Mouse (Mus musculus): ENCODE data around the gene Lactb.

DNA sequence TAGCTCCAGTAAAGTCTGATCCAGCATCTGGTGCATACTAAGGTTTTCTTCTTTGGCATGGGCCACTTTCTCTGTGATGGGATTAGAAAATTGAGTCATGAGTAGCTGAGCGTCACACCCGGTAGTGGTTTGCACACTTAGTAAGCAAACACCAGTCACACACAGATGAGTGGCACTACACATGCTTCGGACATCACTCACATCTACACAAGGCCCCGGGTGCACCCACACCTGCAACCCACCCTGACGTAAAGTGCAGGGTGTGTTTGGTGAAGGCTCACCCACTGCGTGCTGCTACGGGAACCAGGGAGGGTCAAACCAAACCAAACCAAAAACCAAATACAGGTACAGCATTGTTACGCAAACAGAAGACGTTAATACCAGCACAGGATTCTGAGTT lies 48.1 kb upstream of the Lactb start:
- TF ChIP-seq TAL1 (IDR thresholded peaks at IDR 0.05; ENCODE audit: low read length) (no peak), GATA1 (IDR thresholded peaks at IDR 0.05; ENCODE audit: low read length) (no peak)
